Mouse (Mus musculus) cerebellum, adult 9-11 months (tissue): Measurements from ENCODE around the gene Zc3h4.

Experiments
- DNase-seq: peaks from one replicate; pipeline ENCODE4 v3.0.0; 2022

Gene Zc3h4

DNA sequence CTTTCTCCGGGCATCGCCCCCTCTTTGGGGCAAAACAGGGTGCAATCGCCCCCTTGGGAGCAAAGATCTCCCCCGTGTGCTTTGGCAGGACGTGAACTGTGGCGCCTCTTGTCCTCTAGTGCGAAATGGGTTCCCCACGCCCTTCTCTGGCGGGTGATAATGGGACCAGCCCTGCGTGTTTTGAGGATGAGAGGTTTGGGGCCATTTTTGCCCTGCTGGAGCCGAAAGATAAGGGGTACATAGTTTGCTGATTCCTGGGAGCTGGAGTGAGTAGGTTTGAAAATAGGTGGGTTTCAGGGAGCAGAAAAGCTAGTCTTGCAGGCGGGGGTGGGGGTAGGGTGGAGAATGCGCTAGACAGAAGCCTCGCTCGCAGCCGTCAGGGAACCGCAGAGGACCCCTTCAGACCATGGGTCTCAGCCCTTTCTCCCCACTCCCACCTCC lies 1.3 kb downstream of the Zc3h4 start:
- DNase-seq: peak; percentile 70

- DNase-seq: no peak
Measured at GRCm38 (mm10) chr7:16402449-16402848, 1.7 kb downstream of the Zc3h4 start.

GRCm38 (mm10) chr7:16402968-16403948 lies 2.5 kb downstream of the Zc3h4 start:
- peak; percentile 39 for DNase-seq

DNA sequence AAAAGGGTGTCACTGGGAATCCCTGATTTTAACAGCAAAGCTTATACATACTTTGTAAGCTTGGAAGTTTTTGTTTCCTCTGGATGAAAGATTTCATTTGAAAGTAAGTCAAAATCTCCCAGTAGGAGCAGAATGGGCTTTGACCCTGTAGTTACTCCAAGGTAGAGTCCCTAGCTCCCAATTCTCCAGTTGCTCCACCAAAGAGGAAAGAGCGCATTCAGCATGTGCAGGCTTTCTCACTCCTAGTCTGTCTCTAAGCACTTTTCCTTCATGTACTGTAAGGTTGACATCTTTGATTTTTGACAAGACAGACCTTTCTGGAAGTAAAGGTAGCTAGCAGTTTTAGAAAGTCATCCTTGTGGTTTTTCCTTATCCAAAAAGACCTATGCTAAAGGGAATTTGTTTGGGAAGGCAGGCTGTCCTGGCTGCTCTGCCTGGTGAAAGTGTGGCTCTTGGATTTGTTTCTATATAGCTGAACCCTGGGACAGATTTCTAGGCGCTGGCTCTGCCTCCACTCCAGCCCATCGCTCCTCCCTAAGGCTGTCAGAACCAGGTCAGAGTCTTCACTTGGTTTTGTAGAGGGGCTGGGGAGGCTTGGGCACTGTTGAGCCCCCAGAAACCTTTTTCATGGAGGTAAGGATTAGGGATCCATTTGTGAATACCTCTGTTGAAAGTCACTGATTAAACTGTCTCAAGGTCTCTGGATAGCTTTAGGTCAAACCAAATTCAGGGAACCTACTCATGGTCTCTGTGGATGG lies 3.8 kb downstream of the Zc3h4 start:
- DNase-seq: peak; percentile 39

- peak; percentile 62 for DNase-seq
Measured at GRCm38 (mm10) chr7:16405073-16405455, 4.4 kb downstream of the Zc3h4 start.

- peak; percentile 42 for DNase-seq
Measured at GRCm38 (mm10) chr7:16405516-16406351, 5.0 kb downstream of the Zc3h4 start.

- no peak for DNase-seq
Measured at GRCm38 (mm10) chr7:16406978-16407377, 6.3 kb downstream of the Zc3h4 start.

DNA sequence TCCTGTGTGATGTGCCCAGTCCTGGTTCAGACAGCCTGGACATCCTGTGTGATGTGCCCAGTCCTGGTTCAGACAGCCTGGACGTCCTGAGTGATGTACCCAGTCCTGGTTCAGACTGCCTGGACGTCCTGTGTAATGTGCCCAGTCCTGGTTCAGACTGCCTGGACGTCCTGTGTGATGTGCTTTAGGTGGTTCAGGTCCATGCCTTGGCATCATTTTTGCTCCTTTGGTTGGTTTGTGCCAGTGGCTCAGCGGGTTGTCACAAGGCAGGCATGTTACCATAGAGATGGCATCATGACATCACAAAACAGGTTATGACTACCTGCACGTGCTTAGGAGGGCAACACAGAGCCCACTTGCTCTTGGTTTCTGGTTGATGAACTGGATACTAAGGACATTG lies 10.4 kb downstream of the Zc3h4 start:
- no peak for DNase-seq

- no peak for DNase-seq
Measured at GRCm38 (mm10) chr7:16412220-16412896, 11.6 kb downstream of the Zc3h4 start.

- DNase-seq: no peak
Measured at GRCm38 (mm10) chr7:16412930-16413329, 12.2 kb downstream of the Zc3h4 start.

- no peak for DNase-seq
Measured at GRCm38 (mm10) chr7:16415426-16415825, 14.7 kb downstream of the Zc3h4 start.

DNA sequence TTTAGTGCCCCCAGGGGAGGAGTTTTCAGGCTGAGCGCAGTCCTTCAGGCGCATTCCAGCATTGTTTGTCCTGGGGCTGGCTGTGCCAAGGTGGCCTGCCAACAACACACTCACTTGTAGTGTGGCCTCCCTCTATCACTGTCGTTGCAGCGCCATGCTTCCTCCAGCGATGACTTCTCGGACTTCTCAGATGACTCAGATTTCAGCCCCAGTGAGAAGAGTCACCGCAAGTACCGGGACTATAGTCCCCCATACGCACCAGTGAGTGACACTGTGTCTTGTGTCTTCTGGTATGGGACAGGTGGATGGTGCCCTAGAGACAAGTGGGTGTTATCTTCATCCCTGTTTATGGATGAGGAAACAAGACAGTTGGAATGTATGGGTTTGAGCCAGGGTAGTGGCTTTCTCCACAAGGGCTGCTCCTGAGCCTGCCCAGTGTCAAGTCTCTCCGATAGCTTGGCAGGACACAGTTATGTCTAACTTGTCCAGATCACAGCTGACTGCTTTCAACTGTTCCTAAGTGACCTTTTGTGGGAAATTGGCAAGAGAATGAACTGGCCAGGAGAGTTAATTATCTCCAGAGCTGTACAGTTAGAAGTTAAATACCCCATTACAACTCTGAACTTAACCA lies 16.5 kb downstream of the Zc3h4 start:
- DNase-seq: no peak

DNA sequence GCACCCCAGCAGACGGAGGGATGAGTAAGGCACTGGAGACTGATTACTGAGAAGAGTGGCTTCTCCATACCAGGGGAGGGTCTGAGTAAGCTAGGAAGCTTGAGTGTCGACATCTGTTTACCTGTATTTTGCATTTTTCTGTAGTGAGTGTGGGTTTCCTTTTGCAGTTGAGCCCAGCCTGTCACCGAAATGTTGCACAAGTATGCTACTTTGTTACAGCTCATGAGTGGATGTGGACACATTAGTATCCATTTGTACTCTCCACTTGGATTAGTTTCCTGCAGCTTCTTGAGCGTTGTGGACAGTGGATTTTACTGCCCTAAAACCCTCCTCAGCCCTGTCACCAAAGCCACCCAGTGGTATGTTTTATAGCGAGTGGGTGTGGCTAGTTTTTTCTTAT lies 18.0 kb downstream of the Zc3h4 start:
- DNase-seq: no peak

DNA sequence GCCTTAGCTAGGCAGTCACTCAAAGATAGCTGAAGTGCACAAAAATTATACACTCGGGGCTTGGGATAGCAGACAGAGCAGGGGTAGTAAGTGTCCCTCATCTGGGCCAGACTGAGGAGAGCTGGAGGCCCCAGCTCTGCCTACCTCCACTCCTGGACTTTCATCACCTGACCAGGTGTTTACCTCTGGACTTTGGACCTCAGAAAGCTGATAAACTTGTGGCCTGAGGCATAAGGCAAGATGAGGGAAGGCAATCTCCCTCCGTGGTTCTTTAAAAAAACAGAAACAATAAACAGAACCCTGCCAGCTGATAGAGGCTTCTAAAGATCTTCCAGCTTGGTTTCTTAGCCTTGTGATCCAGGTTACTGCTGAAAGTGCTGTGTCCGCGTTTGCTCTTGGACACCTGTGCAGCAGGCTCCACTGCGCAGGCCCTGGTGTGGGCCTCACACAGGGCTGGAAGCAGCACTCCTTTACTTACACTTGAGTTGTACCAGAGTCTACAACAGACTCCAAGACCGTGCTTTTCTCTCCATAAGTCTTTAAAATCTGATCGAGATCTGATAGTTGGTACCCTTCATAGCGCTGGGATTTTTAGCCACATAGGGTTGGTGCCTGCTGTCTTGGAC lies 19.9 kb downstream of the Zc3h4 start:
- DNase-seq: no peak

- DNase-seq: no peak
Measured at GRCm38 (mm10) chr7:16422222-16422856, 21.6 kb downstream of the Zc3h4 start.

- DNase-seq: no peak
Measured at GRCm38 (mm10) chr7:16423731-16424130, 23.0 kb downstream of the Zc3h4 start.

DNA sequence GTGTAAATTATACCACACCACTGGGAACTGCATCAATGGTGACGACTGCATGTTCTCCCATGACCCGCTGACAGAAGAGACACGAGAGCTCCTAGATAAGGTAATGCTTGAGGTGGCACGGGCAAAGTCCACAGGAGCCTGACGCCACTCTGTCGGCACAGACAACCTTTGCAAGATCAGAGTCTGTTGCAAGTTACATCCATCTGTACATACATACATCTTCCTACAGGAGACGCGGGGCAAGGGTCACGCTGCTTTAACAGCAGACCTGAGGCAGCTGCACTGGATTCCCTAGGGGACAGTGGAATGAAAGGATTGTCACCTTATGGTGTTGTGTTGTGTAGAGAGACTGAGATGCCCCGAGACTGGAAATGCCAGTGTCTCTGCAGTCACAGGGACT lies 25.0 kb downstream of the Zc3h4 start:
- DNase-seq: no peak

GRCm38 (mm10) chr7:16426129-16426729 lies 25.5 kb downstream of the Zc3h4 start:
- DNase-seq: peak; percentile 71

DNA sequence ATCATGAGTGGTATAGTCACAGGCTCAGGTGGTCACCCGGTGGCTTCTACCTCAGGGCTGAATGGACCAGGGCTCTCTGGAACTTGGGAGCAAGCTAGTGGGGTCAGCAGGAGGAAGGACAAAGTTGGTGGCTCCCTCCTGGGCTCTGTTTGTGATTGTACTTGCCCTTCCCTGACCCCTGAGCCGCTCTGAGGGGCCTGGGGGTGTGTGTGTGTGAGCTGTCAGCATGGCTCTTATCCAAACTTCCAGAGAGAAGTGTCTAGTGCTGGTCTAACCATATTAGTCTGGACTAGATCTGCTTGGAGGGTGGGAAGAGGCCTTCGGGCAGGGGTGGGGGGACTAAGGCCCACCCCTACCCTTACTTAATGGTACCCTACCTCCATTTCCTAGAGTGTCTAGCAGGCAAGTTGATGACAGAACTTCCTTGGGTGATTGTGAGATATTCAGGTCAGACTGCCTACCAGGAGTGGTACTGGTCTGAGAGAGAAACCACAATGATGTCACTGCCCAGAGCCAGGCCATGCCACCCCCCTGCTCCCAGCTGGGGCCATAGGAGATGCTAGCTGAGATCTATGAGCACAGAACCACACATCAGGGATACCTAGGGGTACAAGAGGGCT lies 32.8 kb downstream of the Zc3h4 start:
- DNase-seq: no peak

GRCm38 (mm10) chr7:16435088-16435487 lies 34.4 kb downstream of the Zc3h4 start:
- DNase-seq: no peak
